Mouse (Mus musculus) heart, adult 2 months (tissue): ENCODE measurements around the gene Nptn. TPM values are rescaled to one million over a fixed set of nuclear protein-coding genes. Genes with fewer than 3 reads are reported as not detected.

Source experiments
- DNase-seq, 2 experiments: peaks; one replicate each; pipeline ENCODE4 v3.0.0; 2021
- H3K27ac ChIP-seq: fragments of 200-600 bp; 2 replicates; pipeline ENCODE4 v1.8.1; 2022
- H3K27me3 ChIP-seq: fragments of 200-500 bp; 2 replicates; pipeline ENCODE4 v1.6.1; 2012; ENCODE audit warnings: mild to moderate bottlenecking, low read length, inconsistent platforms, mixed read lengths; ENCODE audit not compliant: control insufficient read depth, insufficient read depth
- H3K36me3 ChIP-seq: fragments of 200-500 bp; 2 replicates; pipeline ENCODE4 v1.6.1; 2012; ENCODE audit warnings: low read length, inconsistent platforms; ENCODE audit not compliant: control insufficient read depth, insufficient read depth
- H3K4me1 ChIP-seq: fragments of 200-500 bp; 2 replicates; pipeline ENCODE4 v1.6.1; 2011; ENCODE audit warnings: low read length; ENCODE audit not compliant: control insufficient read depth, insufficient read depth
- H3K4me3 ChIP-seq: fragments of 200-600 bp; 2 replicates; pipeline ENCODE4 v1.8.1; 2022
- H3K79me2 ChIP-seq: fragments of 200-500 bp; replicated peaks from 2 replicates; pipeline ENCODE4 v1.6.1; 2012; ENCODE audit warnings: mild to moderate bottlenecking, inconsistent platforms, low read length, moderate library complexity, mixed read lengths; ENCODE audit not compliant: control insufficient read depth, insufficient read depth
- H3K9ac ChIP-seq: fragments of 200-500 bp; 2 replicates; pipeline ENCODE4 v1.6.1; 2012; ENCODE audit warnings: low read depth, mild to moderate bottlenecking, control low read depth, inconsistent platforms, low read length, mixed read lengths
- CTCF ChIP-seq: fragments of 200-600 bp; IDR thresholded peaks from 2 replicates; pipeline ENCODE4 v1.8.1; 2022; ENCODE audit warnings: antibody characterized with exemption, mild to moderate bottlenecking, moderate library complexity
- EP300 ChIP-seq: fragments of 200-500 bp; IDR thresholded peaks from 2 replicates; pipeline ENCODE4 v1.6.1; 2011; ENCODE audit warnings: low read depth, low read length, control low read depth; ENCODE audit not compliant: insufficient read depth
- POLR2A ChIP-seq: fragments of 200-500 bp; IDR thresholded peaks from 2 replicates; pipeline ENCODE4 v1.6.1; 2011; ENCODE audit warnings: mild to moderate bottlenecking, low read depth, low read length, control low read depth; ENCODE audit not compliant: insufficient read depth
- WGBS: fragments of 180-500 bp; shearing (Covaris S2); methylation state at CpG from one replicate; pipeline ENCODE4 v1.1.7; 2018; 5-methylcytosine and 5-hydroxymethylcytosine counted together
- intact Hi-C: fragments of 180-260 bp; cut with DNase I; formaldehyde crosslinking; loops from one replicate; pipeline ENCODE4 v1.15.1; 2025
- polyA plus RNA-seq: library from polyadenylated mRNA; depleted of rRNA; stranded (reverse); fragments of >200 nt; gene quantifications from 2 replicates; pipeline ENCODE4 v1.2.3, GENCODE M21; 2012
- total RNA-seq, 2 experiments: library from RNA; stranded (reverse); gene quantifications; 2 replicates each; pipeline ENCODE4 v1.2.3; 2021

Gene Nptn
- total and polyA plus RNA-seq, 3 experiments, result 123 to 282 (median 124) TPM

- no peaks in the 10 kb centered on the region; the same call in 1 of the 2 replicates for H3K36me3 ChIP-seq
- intact Hi-C loops, result no loop called here
- no peak overlapping the region for H3K4me3 ChIP-seq
- H3K27ac ChIP-seq, result no peak overlapping the region
- H3K79me2 ChIP-seq, result no peaks in the 10 kb centered on the region
- DNase-seq, result no peak
- 94% methylated on average over 3 of the region's 3 CpGs for WGBS
- no peak overlapping the region for H3K9ac ChIP-seq
- H3K4me1 ChIP-seq, result peaks cover 2% of the 10 kb centered on the region; the same call in 1 of the 2 replicates
- H3K27me3 ChIP-seq, result no peaks in the 10 kb centered on the region
- TF ChIP-seq CTCF, result no peak
These were observed 78.6 kb downstream of the Nptn start for GRCm38 (mm10) chr9:58660673-58661072.

GRCm38 (mm10) chr9:58662007-58662406 lies 80.0 kb downstream of the Nptn start:
- H3K27me3 ChIP-seq, result no peaks in the 10 kb centered on the region
- H3K79me2 ChIP-seq, result no peaks in the 10 kb centered on the region
- no peak overlapping the region for H3K4me3 ChIP-seq
- no peak for DNase-seq
- H3K4me1 ChIP-seq, result peaks cover 2% of the 10 kb centered on the region; the same call in 1 of the 2 replicates
- intact Hi-C loops, result no loop called here
- WGBS, result 90% methylated on average over 4 of the region's 4 CpGs
- H3K27ac ChIP-seq, result no peak overlapping the region
- TF ChIP-seq CTCF, result peak; percentile 26
- no peak for TF ChIP-seq POLR2A
- TF ChIP-seq EP300, result no peak
- no peak overlapping the region for H3K9ac ChIP-seq
- H3K36me3 ChIP-seq, result no peaks in the 10 kb centered on the region

GRCm38 (mm10) chr9:58662791-58663190 lies 80.8 kb downstream of the Nptn start:
- intact Hi-C loops, result no loop called here

GRCm38 (mm10) chr9:58665492-58665891 lies 83.5 kb downstream of the Nptn start:
- Histone ChIP-seq H3K36me3 (no peaks in the 10 kb centered on the region), H3K4me3 (no peak overlapping the region), H3K9ac (no peak overlapping the region), H3K27ac (no peak overlapping the region), H3K4me1 (no peaks in the 10 kb centered on the region), H3K79me2 (no peaks in the 10 kb centered on the region), H3K27me3 (no peaks in the 10 kb centered on the region)
- 88% methylated on average over 9 of the region's 9 CpGs for WGBS
- DNase-seq, result no peak
- TF ChIP-seq CTCF (no peak), POLR2A (no peak), EP300 (no peak)
- intact Hi-C loops, result no loop called here

More at GRCm38 (mm10) chr9:58662791-58663190, 80.8 kb downstream of the Nptn start:
- Histone ChIP-seq H3K27ac (no peak overlapping the region), H3K4me1 (peaks cover 2% of the 10 kb centered on the region; the same call in 1 of the 2 replicates), H3K9ac (no peak overlapping the region), H3K4me3 (no peak overlapping the region), H3K79me2 (no peaks in the 10 kb centered on the region), H3K27me3 (no peaks in the 10 kb centered on the region), H3K36me3 (no peaks in the 10 kb centered on the region)
- TF ChIP-seq POLR2A, result no peak
- TF ChIP-seq CTCF, result no peak
- TF ChIP-seq EP300, result no peak
- 74% methylated on average over 3 of the region's 3 CpGs for WGBS
- no peak for DNase-seq

- no peak overlapping the region for H3K9ac ChIP-seq
- no peak for TF ChIP-seq EP300
- no peak for TF ChIP-seq POLR2A
- TF ChIP-seq CTCF, result no peak
- no peak overlapping the region for H3K27ac ChIP-seq
- H3K79me2 ChIP-seq, result no peaks in the 10 kb centered on the region
- H3K27me3 ChIP-seq, result no peaks in the 10 kb centered on the region
- H3K36me3 ChIP-seq, result no peaks in the 10 kb centered on the region
- intact Hi-C loops, result no loop called here
- no peaks in the 10 kb centered on the region for H3K4me1 ChIP-seq
- no peak for DNase-seq
- H3K4me3 ChIP-seq, result no peak overlapping the region
- WGBS, result 76% methylated on average over 9 of the region's 9 CpGs
These were observed 84.2 kb downstream of the Nptn start for GRCm38 (mm10) chr9:58666191-58666590.

GRCm38 (mm10) chr9:58667244-58667643 lies 85.2 kb downstream of the Nptn start:
- no peaks in the 10 kb centered on the region for H3K27me3 ChIP-seq
- H3K9ac ChIP-seq, result no peak overlapping the region
- no peaks in the 10 kb centered on the region for H3K36me3 ChIP-seq
- TF ChIP-seq CTCF, result no peak
- no peak for TF ChIP-seq POLR2A
- TF ChIP-seq EP300, result no peak
- H3K4me3 ChIP-seq, result no peak overlapping the region
- DNase-seq, result no peak
- no peak overlapping the region for H3K27ac ChIP-seq
- WGBS, result 91% methylated on average over 9 of the region's 9 CpGs
- H3K79me2 ChIP-seq, result no peaks in the 10 kb centered on the region
- intact Hi-C loops, result no loop called here
- H3K4me1 ChIP-seq, result no peaks in the 10 kb centered on the region

GRCm38 (mm10) chr9:58668171-58668570 lies 86.1 kb downstream of the Nptn start:
- no peak for DNase-seq
- no peak overlapping the region for H3K27ac ChIP-seq
- no peaks in the 10 kb centered on the region for H3K79me2 ChIP-seq
- TF ChIP-seq EP300 (no peak), POLR2A (no peak), CTCF (no peak)
- H3K4me1 ChIP-seq, result peaks cover 3% of the 10 kb centered on the region
- no peak overlapping the region for H3K4me3 ChIP-seq
- no peaks in the 10 kb centered on the region for H3K27me3 ChIP-seq
- intact Hi-C loops, result no loop called here
- H3K9ac ChIP-seq, result no peak overlapping the region
- WGBS, result 81% methylated on average over 3 of the region's 3 CpGs
- H3K36me3 ChIP-seq, result no peaks in the 10 kb centered on the region
